Mouse (Mus musculus) C2C12 (cell line): ENCODE results near the gene Mbd3.
"Not testable (repeated sequence)": the region's sequence is repeated elsewhere in the genome, so short reads cannot be mapped to it uniquely, and the experiment has no call there.

Experiments
- CTCF ChIP-seq: IDR thresholded peaks from one replicate; pipeline ENCODE4 v1.5.1; 2011; ENCODE audit not compliant: control insufficient read depth, insufficient read depth, insufficient read length
- MYOD1 ChIP-seq: IDR thresholded peaks from one replicate; pipeline ENCODE4 v1.6.1; 2011; ENCODE audit warnings: low read depth; ENCODE audit not compliant: control insufficient read depth, insufficient read length

DNA sequence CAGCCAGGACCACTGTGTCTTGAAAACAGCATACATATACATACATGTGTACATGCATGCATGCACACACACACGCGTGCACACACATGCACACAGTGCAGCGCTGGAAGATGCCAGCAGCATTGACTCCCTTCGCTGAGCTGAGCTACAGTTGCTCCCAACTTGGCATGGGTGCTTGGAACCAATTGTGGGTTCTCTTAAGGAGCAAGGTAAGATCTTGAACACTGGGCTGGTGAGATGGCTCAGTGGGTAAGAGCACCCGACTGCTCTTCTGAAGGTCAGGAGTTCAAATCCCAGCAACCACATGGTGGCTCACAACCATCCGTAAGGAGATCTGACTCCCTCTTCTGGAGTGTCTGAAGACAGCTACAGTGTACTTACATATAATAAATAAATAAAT, 53.4 kb downstream of the Mbd3 start:
- TF ChIP-seq MYOD1, CTCF: not testable (repeated sequence)
